Mouse (Mus musculus) ES-E14 (cell line): ENCODE data around the gene Olfr523.

Experiments
- CHD2 ChIP-seq: IDR thresholded peaks from 2 replicates; pipeline ENCODE4 v1.6.1; 2014; ENCODE audit warnings: mild to moderate bottlenecking, low read depth, low read length, inconsistent platforms
- MAFK ChIP-seq: IDR thresholded peaks from 2 replicates; pipeline ENCODE4 v1.6.1; 2014; ENCODE audit warnings: mild to moderate bottlenecking, low read depth, low read length, inconsistent platforms; ENCODE audit not compliant: insufficient read depth
- ZC3H11A ChIP-seq: IDR thresholded peaks from 2 replicates; pipeline ENCODE4 v1.6.1; 2012; ENCODE audit warnings: low read depth, mild to moderate bottlenecking, inconsistent platforms, low read length, borderline replicate concordance
- ZNF384 ChIP-seq: IDR thresholded peaks from 2 replicates; pipeline ENCODE4 v1.6.1; 2012; ENCODE audit warnings: low read depth, low read length, inconsistent platforms

DNA sequence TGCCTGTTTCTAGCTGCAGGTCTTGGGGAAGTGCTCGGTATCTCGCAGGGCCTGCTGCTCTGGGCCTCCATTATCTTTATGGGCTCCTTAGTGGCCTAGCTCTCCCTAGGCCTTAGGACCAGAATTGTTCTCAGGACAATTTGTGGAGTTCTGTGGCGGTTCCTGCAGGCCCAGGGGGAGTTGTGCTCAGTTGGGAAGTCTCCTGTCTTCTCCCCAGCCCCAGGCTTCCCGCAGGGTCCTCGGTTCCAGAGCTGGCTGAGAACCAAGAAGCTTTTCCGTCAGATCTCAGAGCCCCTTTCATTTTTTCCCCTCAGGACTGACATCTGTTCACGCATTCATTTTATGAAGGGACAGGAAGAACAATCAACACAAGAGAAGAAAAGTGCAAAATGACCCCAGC, 8.4 kb upstream of the Olfr523 start, which contains the start of gene Olfr522:
- no peak for TF ChIP-seq ZNF384
- TF ChIP-seq CHD2 = no peak
- no peak for TF ChIP-seq MAFK
- TF ChIP-seq ZC3H11A = no peak
